Mouse (Mus musculus) forebrain, embryonic 16.5 days (tissue): ENCODE data around the gene Srsf3. TPM values are rescaled to one million over a fixed set of nuclear protein-coding genes. Genes with fewer than 3 reads are reported as not detected.
"Not testable (repeated sequence)": the region's sequence is repeated elsewhere in the genome, so short reads cannot be mapped to it uniquely, and the experiment has no call there.

Source experiments
- ATAC-seq: fragments of 200-750 bp; cut with Nextera tagmentation; 2 replicates; pipeline ENCODE4 v1.8.0; 2017; ENCODE audit warnings: mild to moderate bottlenecking, moderate library complexity
- H3K27ac ChIP-seq: fragments of 300-500 bp; sonication (generic); 2 replicates; pipeline ENCODE4 v1.5.1; 2014; ENCODE audit warnings: low read length, control low read depth
- H3K27me3 ChIP-seq: fragments of 300-500 bp; sonication (generic); replicated peaks from 2 replicates; pipeline ENCODE4 v1.6.1; 2014; ENCODE audit warnings: low read length; ENCODE audit not compliant: control insufficient read depth, insufficient read depth
- H3K36me3 ChIP-seq: fragments of 300-500 bp; sonication (generic); 2 replicates; pipeline ENCODE4 v1.6.1; 2014; ENCODE audit not compliant: control insufficient read depth, insufficient read depth
- H3K4me1 ChIP-seq: fragments of 300-500 bp; sonication (generic); replicated peaks from 2 replicates; pipeline ENCODE4 v1.6.1; 2014; ENCODE audit warnings: low read length; ENCODE audit not compliant: control insufficient read depth, insufficient read depth
- H3K4me2 ChIP-seq: fragments of 300-500 bp; sonication (generic); 2 replicates; pipeline ENCODE4 v1.6.1; 2014; ENCODE audit warnings: mild to moderate bottlenecking, low read length, control low read depth
- H3K4me3 ChIP-seq: fragments of 300-500 bp; sonication (generic); replicated peaks from 2 replicates; pipeline ENCODE4 v1.5.1; 2014; ENCODE audit warnings: mild to moderate bottlenecking, low read length, control low read depth
- H3K9ac ChIP-seq: fragments of 300-500 bp; sonication (generic); replicated peaks from 2 replicates; pipeline ENCODE4 v1.6.1; 2014; ENCODE audit warnings: low read depth, low read length, control low read depth
- H3K9me3 ChIP-seq: fragments of 300-500 bp; sonication (generic); 2 replicates; pipeline ENCODE4 v1.6.1; 2016; ENCODE audit warnings: low read length; ENCODE audit not compliant: control insufficient read depth
- WGBS: fragments of 180-500 bp; shearing (Covaris S2); extraction: QIAGEN DNeasy Blood & Tissue Kit; methylation state at CpG from one replicate; pipeline ENCODE4 v1.1.7; 2014; 5-methylcytosine and 5-hydroxymethylcytosine counted together
- polyA plus RNA-seq: library from polyadenylated mRNA; unstranded; fragments of >200 nt; fragmentation: Nextera tagmentation; extraction: Ambion mirVana; gene quantifications from 2 replicates; pipeline ENCODE4 v1.2.1, GENCODE M21; 2015

Srsf3 gene
- polyA plus RNA-seq, 1 experiment from 2014 or later, result 571 TPM

DNA sequence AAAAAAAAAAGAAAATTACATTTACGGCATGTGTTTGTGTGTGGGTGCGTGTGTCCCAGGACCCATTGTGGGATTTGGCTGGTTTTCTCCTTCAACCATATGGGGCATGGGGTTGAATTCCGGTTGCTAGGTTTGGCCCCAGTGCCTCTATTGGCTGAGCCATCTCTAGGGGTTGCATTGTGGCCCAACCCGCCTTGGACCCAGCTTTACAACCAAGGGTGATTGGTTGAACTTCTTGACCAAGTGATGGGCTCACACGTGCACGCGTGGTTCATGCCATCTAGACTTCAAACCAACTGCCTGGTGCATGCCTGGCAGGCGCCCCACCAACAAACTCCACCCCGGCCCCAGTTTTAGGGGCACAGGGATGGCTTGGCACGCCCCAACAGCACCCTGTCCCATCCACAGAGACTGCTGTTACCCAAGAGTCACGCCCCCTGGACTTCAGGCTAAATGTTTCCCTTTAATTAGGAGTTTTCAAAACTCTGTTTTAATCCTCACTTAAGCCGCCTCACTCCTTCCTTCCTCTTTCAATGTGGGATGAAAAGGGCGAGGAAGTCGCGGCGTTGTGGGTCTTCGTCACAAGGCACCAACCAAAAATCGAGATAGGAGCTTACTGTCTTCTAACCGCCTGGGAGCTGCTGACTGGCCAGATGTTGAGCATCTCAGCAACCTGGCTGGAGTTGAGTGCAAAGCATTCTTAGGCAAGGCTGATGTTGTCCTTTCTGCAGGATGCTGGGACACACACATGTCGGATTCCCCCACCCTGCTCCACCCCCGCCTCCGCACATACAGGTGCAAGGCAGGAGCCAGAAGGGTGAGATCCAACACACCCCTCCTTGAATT, 8.2 kb upstream of the Srsf3 start:
- ATAC-seq, result no peak
- no peak overlapping the region for H3K9ac ChIP-seq
- WGBS, result 44% methylated on average over 22 of the region's 22 CpGs
- H3K9me3 ChIP-seq, result no peaks in the 10 kb centered on the region
- no peak overlapping the region for H3K4me3 ChIP-seq
- H3K27me3 ChIP-seq, result peaks cover 2% of the 10 kb centered on the region; the same call in 1 of the 2 replicates
- peaks cover 5% of the 10 kb centered on the region for H3K4me1 ChIP-seq
- no peak overlapping the region for H3K27ac ChIP-seq
- no peak overlapping the region for H3K4me2 ChIP-seq
- no peaks in the 10 kb centered on the region for H3K36me3 ChIP-seq

GRCm38 (mm10) chr17:29024896-29025565, 7.4 kb upstream of the Srsf3 start:
- WGBS, result 10% methylated on average over 10 of the region's 10 CpGs
- Histone ChIP-seq H3K27me3 (peaks cover 2% of the 10 kb centered on the region; the same call in 1 of the 2 replicates), H3K9ac (no peak overlapping the region), H3K36me3 (no peaks in the 10 kb centered on the region), H3K4me1 (peaks cover 5% of the 10 kb centered on the region), H3K4me2 (no peak overlapping the region), H3K9me3 (no peaks in the 10 kb centered on the region), H3K27ac (no peak overlapping the region), H3K4me3 (no peak overlapping the region)
- no peak for ATAC-seq

GRCm38 (mm10) chr17:29026652-29027356, 5.6 kb upstream of the Srsf3 start:
- no peak overlapping the region for H3K4me3 ChIP-seq
- H3K4me2 ChIP-seq, result no peak overlapping the region
- peaks cover 10% of the 10 kb centered on the region for H3K4me1 ChIP-seq
- ATAC-seq, result no peak
- H3K9me3 ChIP-seq, result no peaks in the 10 kb centered on the region
- no peak overlapping the region for H3K9ac ChIP-seq
- 49% methylated on average over 5 of the region's 5 CpGs for WGBS
- H3K27ac ChIP-seq, result no peak overlapping the region
- no peaks in the 10 kb centered on the region for H3K36me3 ChIP-seq
- H3K27me3 ChIP-seq, result peaks cover 2% of the 10 kb centered on the region; the same call in 1 of the 2 replicates

DNA sequence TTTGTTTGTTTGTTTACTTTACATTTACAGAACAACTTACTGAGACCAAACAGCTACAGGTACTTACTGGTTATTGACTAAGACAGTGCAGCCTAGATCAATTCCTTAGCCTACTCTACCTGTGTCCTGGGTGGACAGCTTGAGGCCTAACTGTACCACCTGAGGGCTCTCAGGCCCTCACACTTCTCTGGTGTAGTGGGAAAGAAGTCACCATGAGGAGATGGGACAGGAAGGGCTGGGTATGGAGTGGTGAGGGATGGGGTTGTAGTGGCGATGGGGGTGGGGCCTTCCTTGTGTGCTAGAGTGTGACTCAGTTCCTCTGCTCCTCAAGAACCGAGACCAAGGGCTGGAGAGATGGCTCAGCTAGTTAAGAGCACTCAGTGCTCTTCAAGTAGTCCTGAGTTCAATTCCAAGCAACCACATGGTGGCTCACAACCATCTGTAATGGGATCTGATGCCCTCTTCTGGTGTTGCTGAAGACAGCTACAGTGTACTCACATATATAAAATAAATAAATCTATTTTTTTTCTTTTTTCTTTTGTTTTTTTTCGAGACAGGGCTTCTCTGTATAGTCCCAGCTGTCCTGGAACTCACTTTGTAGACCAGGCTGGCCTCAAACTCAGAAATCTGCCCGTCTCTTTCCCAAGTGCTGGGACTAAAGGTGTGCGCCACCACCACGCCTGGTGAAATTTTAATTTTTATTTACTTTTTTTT, 1.9 kb upstream of the Srsf3 start:
- no peak overlapping the region for H3K27ac ChIP-seq
- no peak overlapping the region for H3K4me3 ChIP-seq
- H3K27me3 ChIP-seq, result no peaks in the 10 kb centered on the region
- H3K4me2 ChIP-seq, result no peak overlapping the region
- peaks cover 13% of the 10 kb centered on the region for H3K4me1 ChIP-seq
- H3K36me3 ChIP-seq, result no peaks in the 10 kb centered on the region
- H3K9ac ChIP-seq, result no peak overlapping the region
- no peak for ATAC-seq
- H3K9me3 ChIP-seq, result no peaks in the 10 kb centered on the region
- 92% methylated on average over 6 of the region's 6 CpGs for WGBS

- 62% methylated on average over 7 of the region's 7 CpGs for WGBS
- H3K27me3 ChIP-seq, H3K9me3 ChIP-seq, H3K36me3 ChIP-seq, ATAC-seq, H3K9ac ChIP-seq: not testable (repeated sequence)
- H3K4me3 ChIP-seq, result peak overlapping the region; percentile 56
- peaks cover 14% of the 10 kb centered on the region for H3K4me1 ChIP-seq
- H3K27ac ChIP-seq, result peak overlapping the region; percentile 98; the same call in 1 of the 2 replicates
- peak overlapping the region; percentile 75 for H3K4me2 ChIP-seq
Measured at GRCm38 (mm10) chr17:29031085-29031711, 1.2 kb upstream of the Srsf3 start.

- peak overlapping the region; percentile 98 for H3K27ac ChIP-seq
- H3K9me3 ChIP-seq, result no peaks in the 10 kb centered on the region
- peak overlapping the region; percentile 75 for H3K4me2 ChIP-seq
- peak overlapping the region; percentile 91 for H3K9ac ChIP-seq
- no peak; the same call in 1 of the 2 replicates for ATAC-seq
- H3K27me3 ChIP-seq, result no peaks in the 10 kb centered on the region
- WGBS, result under 1% methylated on average over 26 of the region's 26 CpGs
- H3K4me3 ChIP-seq, result peak overlapping the region; percentile 56
- peaks cover 5% of the 10 kb centered on the region for H3K36me3 ChIP-seq
- H3K4me1 ChIP-seq, result peaks cover 20% of the 10 kb centered on the region
Measured at GRCm38 (mm10) chr17:29031771-29032273, 606 bp upstream of the Srsf3 start.

DNA sequence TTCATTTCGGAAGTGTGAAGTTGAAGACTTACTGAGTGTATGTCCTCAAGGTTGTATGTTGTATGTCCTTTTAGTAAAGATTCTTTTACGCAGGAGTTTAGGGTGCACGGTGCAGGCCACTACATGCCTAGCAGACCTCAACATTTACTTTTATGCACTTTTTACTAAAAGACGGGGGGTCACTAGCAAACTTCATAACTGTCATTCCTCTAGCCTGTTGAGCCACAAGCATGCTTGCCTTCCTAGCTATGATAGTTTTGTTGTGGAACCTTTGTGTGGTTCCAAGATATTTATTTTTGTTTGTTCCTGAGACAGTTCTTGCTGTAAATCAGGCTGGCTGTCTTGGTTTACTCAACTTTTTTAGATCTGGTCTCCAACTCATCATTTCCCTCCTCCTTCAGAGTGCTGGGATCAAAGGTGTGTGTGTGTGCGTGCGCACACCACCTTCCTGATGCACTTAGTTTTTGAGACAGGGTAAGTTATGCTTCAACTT, 1.2 kb downstream of the Srsf3 start:
- Histone ChIP-seq H3K27ac (no peak overlapping the region; the same call in 1 of the 2 replicates), H3K4me2 (peak overlapping the region; percentile 99), H3K4me3 (peak overlapping the region; percentile 56), H3K27me3 (no peaks in the 10 kb centered on the region), H3K4me1 (peaks cover 33% of the 10 kb centered on the region), H3K9ac (peak overlapping the region; percentile 87), H3K9me3 (no peaks in the 10 kb centered on the region), H3K36me3 (peaks cover 16% of the 10 kb centered on the region)
- no peak for ATAC-seq
- 0% methylated on average over 6 of the region's 6 CpGs for WGBS

GRCm38 (mm10) chr17:29034264-29034663, 1.8 kb downstream of the Srsf3 start:
- peak overlapping the region; percentile 56 for H3K4me3 ChIP-seq
- H3K4me2 ChIP-seq, result peak overlapping the region; percentile 99
- H3K9me3 ChIP-seq, result no peaks in the 10 kb centered on the region
- no peaks in the 10 kb centered on the region for H3K27me3 ChIP-seq
- H3K4me1 ChIP-seq, result peaks cover 33% of the 10 kb centered on the region
- H3K36me3 ChIP-seq, result peaks cover 22% of the 10 kb centered on the region
- no peak overlapping the region for H3K27ac ChIP-seq
- H3K9ac ChIP-seq, result peak overlapping the region; percentile 87
- ATAC-seq, result no peak
